Mouse (Mus musculus): ENCODE data around the gene Chp1.

The Chp1 gene

GRCm38 (mm10) chr2:119581571-119581970, 34.1 kb downstream of the Chp1 start:
- no peak overlapping the region for H3K4me3 ChIP-seq (replicated peaks; ENCODE audit: low read length)
- no peaks in the 10 kb centered on the region for H3K4me1 ChIP-seq (replicated peaks; ENCODE audit: low read depth, low read length)
- H3K9me3 ChIP-seq (ENCODE audit: low read length), result peaks cover 23% of the 10 kb centered on the region
- peaks cover 21% of the 10 kb centered on the region; the same call in 1 of the 2 replicates for H3K36me3 ChIP-seq (ENCODE audit: insufficient read depth, low read length)
- H3K27me3 ChIP-seq (ENCODE audit: insufficient read depth, low read length), result no peaks in the 10 kb centered on the region
- TF ChIP-seq POU5F1 (IDR thresholded peaks at IDR 0.05; ENCODE audit: borderline replicate concordance, low read length) (no peak), NANOG (IDR thresholded peaks at IDR 0.05; ENCODE audit: borderline replicate concordance, low read length) (no peak), CTCF (conservative IDR thresholded peaks at IDR 0.05; ENCODE audit: low read length) (no peak)

GRCm38 (mm10) chr2:119583439-119583838, 35.9 kb downstream of the Chp1 start:
- TF ChIP-seq NANOG (IDR thresholded peaks at IDR 0.05; ENCODE audit: borderline replicate concordance, low read length), result no peak
- no peak for TF ChIP-seq POU5F1 (IDR thresholded peaks at IDR 0.05; ENCODE audit: borderline replicate concordance, low read length)
- TF ChIP-seq CTCF (conservative IDR thresholded peaks at IDR 0.05; ENCODE audit: low read length), result no peak
- Histone ChIP-seq H3K9me3 (ENCODE audit: low read length) (peaks cover 41% of the 10 kb centered on the region), H3K4me1 (replicated peaks; ENCODE audit: low read depth, low read length) (no peaks in the 10 kb centered on the region), H3K27me3 (ENCODE audit: insufficient read depth, low read length) (no peaks in the 10 kb centered on the region), H3K36me3 (ENCODE audit: insufficient read depth, low read length) (peaks cover 32% of the 10 kb centered on the region), H3K4me3 (replicated peaks; ENCODE audit: low read length) (no peak overlapping the region)

- Histone ChIP-seq H3K4me1 (replicated peaks; ENCODE audit: low read depth, low read length) (no peaks in the 10 kb centered on the region), H3K36me3 (ENCODE audit: insufficient read depth, low read length) (peaks cover 32% of the 10 kb centered on the region), H3K9me3 (ENCODE audit: low read length) (peaks cover 45% of the 10 kb centered on the region), H3K4me3 (replicated peaks; ENCODE audit: low read length) (no peak overlapping the region), H3K27me3 (ENCODE audit: insufficient read depth, low read length) (no peaks in the 10 kb centered on the region)
- TF ChIP-seq POU5F1 (IDR thresholded peaks at IDR 0.05; ENCODE audit: borderline replicate concordance, low read length), result no peak
- no peak for TF ChIP-seq CTCF (conservative IDR thresholded peaks at IDR 0.05; ENCODE audit: low read length)
- no peak for TF ChIP-seq NANOG (IDR thresholded peaks at IDR 0.05; ENCODE audit: borderline replicate concordance, low read length)
Measured at GRCm38 (mm10) chr2:119584282-119584681, 36.8 kb downstream of the Chp1 start.

GRCm38 (mm10) chr2:119587383-119587782, 39.9 kb downstream of the Chp1 start:
- Histone ChIP-seq H3K4me3 (replicated peaks; ENCODE audit: low read length) (no peak overlapping the region), H3K4me1 (replicated peaks; ENCODE audit: low read depth, low read length) (no peaks in the 10 kb centered on the region), H3K36me3 (ENCODE audit: insufficient read depth, low read length) (peaks cover 28% of the 10 kb centered on the region), H3K9me3 (ENCODE audit: low read length) (peaks cover 75% of the 10 kb centered on the region), H3K27me3 (ENCODE audit: insufficient read depth, low read length) (no peaks in the 10 kb centered on the region)
- TF ChIP-seq CTCF (conservative IDR thresholded peaks at IDR 0.05; ENCODE audit: low read length), result 0 out of 2 replicates have a peak, but pooled peaks have one; percentile 4
- no peak for TF ChIP-seq POU5F1 (IDR thresholded peaks at IDR 0.05; ENCODE audit: borderline replicate concordance, low read length)

GRCm38 (mm10) chr2:119591247-119591646, 43.8 kb downstream of the Chp1 start:
- Histone ChIP-seq H3K4me3 (replicated peaks; ENCODE audit: low read length) (no peak overlapping the region), H3K27me3 (ENCODE audit: insufficient read depth, low read length) (no peaks in the 10 kb centered on the region), H3K4me1 (replicated peaks; ENCODE audit: low read depth, low read length) (peaks cover 11% of the 10 kb centered on the region), H3K36me3 (ENCODE audit: insufficient read depth, low read length) (peaks cover 17% of the 10 kb centered on the region), H3K9me3 (ENCODE audit: low read length) (peaks cover 64% of the 10 kb centered on the region)
- no peak for TF ChIP-seq CTCF (conservative IDR thresholded peaks at IDR 0.05; ENCODE audit: low read length)
- TF ChIP-seq NANOG (IDR thresholded peaks at IDR 0.05; ENCODE audit: borderline replicate concordance, low read length), result no peak
- no peak for TF ChIP-seq POU5F1 (IDR thresholded peaks at IDR 0.05; ENCODE audit: borderline replicate concordance, low read length)

- peaks cover 28% of the 10 kb centered on the region for H3K36me3 ChIP-seq (ENCODE audit: insufficient read depth, low read length)
- TF ChIP-seq NANOG (IDR thresholded peaks at IDR 0.05; ENCODE audit: borderline replicate concordance, low read length), result no peak
- no peak for TF ChIP-seq CTCF (conservative IDR thresholded peaks at IDR 0.05; ENCODE audit: low read length)
- no peak for TF ChIP-seq POU5F1 (IDR thresholded peaks at IDR 0.05; ENCODE audit: borderline replicate concordance, low read length)
- H3K4me1 ChIP-seq (replicated peaks; ENCODE audit: low read depth, low read length), result peaks cover 19% of the 10 kb centered on the region
- peaks cover 39% of the 10 kb centered on the region for H3K9me3 ChIP-seq (ENCODE audit: low read length)
- H3K27me3 ChIP-seq (ENCODE audit: insufficient read depth, low read length), result no peaks in the 10 kb centered on the region
- H3K4me3 ChIP-seq (replicated peaks; ENCODE audit: low read length), result peak overlapping the region; percentile 93; the same call in 1 of the 2 replicates
Measured at GRCm38 (mm10) chr2:119593765-119594112, 46.2 kb downstream of the Chp1 start.

GRCm38 (mm10) chr2:119594113-119594981, 46.9 kb downstream of the Chp1 start:
- Histone ChIP-seq H3K36me3 (ENCODE audit: insufficient read depth, low read length) (peaks cover 34% of the 10 kb centered on the region), H3K4me3 (replicated peaks; ENCODE audit: low read length) (peak overlapping the region; percentile 93), H3K4me1 (replicated peaks; ENCODE audit: low read depth, low read length) (peaks cover 19% of the 10 kb centered on the region), H3K9me3 (ENCODE audit: low read length) (peaks cover 38% of the 10 kb centered on the region), H3K27me3 (ENCODE audit: insufficient read depth, low read length) (no peaks in the 10 kb centered on the region)
- TF ChIP-seq NANOG (IDR thresholded peaks at IDR 0.05; ENCODE audit: borderline replicate concordance, low read length) (no peak), POU5F1 (IDR thresholded peaks at IDR 0.05; ENCODE audit: borderline replicate concordance, low read length) (no peak), CTCF (conservative IDR thresholded peaks at IDR 0.05; ENCODE audit: low read length) (no peak)

- Histone ChIP-seq H3K9me3 (ENCODE audit: low read length) (peaks cover 28% of the 10 kb centered on the region), H3K4me3 (replicated peaks; ENCODE audit: low read length) (peak overlapping the region; percentile 93), H3K27me3 (ENCODE audit: insufficient read depth, low read length) (no peaks in the 10 kb centered on the region), H3K36me3 (ENCODE audit: insufficient read depth, low read length) (peaks cover 43% of the 10 kb centered on the region), H3K4me1 (replicated peaks; ENCODE audit: low read depth, low read length) (peaks cover 19% of the 10 kb centered on the region)
- no peak for TF ChIP-seq POU5F1 (IDR thresholded peaks at IDR 0.05; ENCODE audit: borderline replicate concordance, low read length)
- TF ChIP-seq NANOG (IDR thresholded peaks at IDR 0.05; ENCODE audit: borderline replicate concordance, low read length), result no peak
- TF ChIP-seq CTCF (conservative IDR thresholded peaks at IDR 0.05; ENCODE audit: low read length), result no peak
Measured at GRCm38 (mm10) chr2:119595308-119595707, 47.8 kb downstream of the Chp1 start.
